Mouse (Mus musculus): ENCODE data around the gene Gm49027. TPM values are rescaled to one million over a fixed set of nuclear protein-coding genes. Genes with fewer than 3 reads are reported as not detected.

Gene Gm49027
- polyA plus RNA-seq (2016; fragmentation: Nextera tagmentation; extraction: Ambion mirVana): 0.38 and 0.69 TPM in 2 replicates

GRCm38 (mm10) chr5:123525281-123525680 lies at the start of gene Gm49027:
Gene Gm49027 (minus strand): TSS chr5:123525488.
- Histone ChIP-seq H3K4me1 (peaks cover 32% of the 10 kb centered on the region), H3K9me3 (no peaks in the 10 kb centered on the region), H3K4me2 (peak within 1 kb of the TSS; percentile 86), H3K4me3 (replicated peaks) (peak within 1 kb of the TSS; percentile 93), H3K27ac (peak within 1 kb of the TSS; percentile 47; the same call in 1 of the 2 replicates), H3K9ac (peak within 1 kb of the TSS; percentile 59), H3K27me3 (no peaks in the 10 kb centered on the region), H3K36me3 (replicated peaks) (peaks cover 24% of the 10 kb centered on the region)
- ATAC-seq (ENCODE audit: low FRiP score): no peak
- WGBS: 87% methylated on average over 7 of the region's 7 CpGs

- Histone ChIP-seq H3K9ac (no peak overlapping the region), H3K36me3 (replicated peaks) (peaks cover 23% of the 10 kb centered on the region), H3K4me1 (peaks cover 12% of the 10 kb centered on the region), H3K27me3 (no peaks in the 10 kb centered on the region), H3K9me3 (no peaks in the 10 kb centered on the region), H3K4me2 (peak overlapping the region; percentile 91), H3K27ac (no peak overlapping the region), H3K4me3 (replicated peaks) (peak overlapping the region; percentile 95; the same call in 1 of the 2 replicates)
- 0 out of 2 replicates have a peak, but pooled peaks have one; percentile 9 for ATAC-seq (ENCODE audit: low FRiP score)
- WGBS: 67% methylated on average over 8 of the region's 8 CpGs
Measured at GRCm38 (mm10) chr5:123573362-123573761, 48.1 kb upstream of the Gm49027 start.

GRCm38 (mm10) chr5:123572357-123573186 lies 47.3 kb upstream of the Gm49027 start, which contains the start of gene Vps33a:
Gene Vps33a (minus strand): TSS chr5:123573038.
- Histone ChIP-seq H3K4me1 (peaks cover 12% of the 10 kb centered on the region), H3K36me3 (replicated peaks) (peaks cover 24% of the 10 kb centered on the region), H3K27ac (peak within 1 kb of the TSS; percentile 70; the same call in 1 of the 2 replicates), H3K9me3 (no peaks in the 10 kb centered on the region), H3K9ac (peak within 1 kb of the TSS; percentile 77), H3K4me2 (peak within 1 kb of the TSS; percentile 91), H3K4me3 (replicated peaks) (peak within 1 kb of the TSS; percentile 95), H3K27me3 (no peaks in the 10 kb centered on the region)
- WGBS: under 1% methylated on average over 53 of the region's 54 CpGs
- ATAC-seq (ENCODE audit: low FRiP score): peak; percentile 94

- ATAC-seq (ENCODE audit: low FRiP score): no peak
- H3K4me3 ChIP-seq (replicated peaks): no peak overlapping the region
- H3K36me3 ChIP-seq (replicated peaks): peaks cover 88% of the 10 kb centered on the region
- no peak overlapping the region for H3K4me2 ChIP-seq
- H3K9ac ChIP-seq: no peak overlapping the region
- no peaks in the 10 kb centered on the region for H3K4me1 ChIP-seq
- 95% methylated on average over 11 of the region's 11 CpGs for WGBS
- H3K27ac ChIP-seq: no peak overlapping the region
- H3K9me3 ChIP-seq: no peaks in the 10 kb centered on the region
- H3K27me3 ChIP-seq: no peaks in the 10 kb centered on the region
Measured at GRCm38 (mm10) chr5:123561128-123561527, 35.8 kb upstream of the Gm49027 start.

GRCm38 (mm10) chr5:123559588-123559987 lies 34.3 kb upstream of the Gm49027 start:
- Histone ChIP-seq H3K27me3 (no peaks in the 10 kb centered on the region), H3K9me3 (no peaks in the 10 kb centered on the region)

GRCm38 (mm10) chr5:123556451-123556850 lies 31.2 kb upstream of the Gm49027 start:
- Histone ChIP-seq H3K36me3 (replicated peaks) (peaks cover 55% of the 10 kb centered on the region), H3K9ac (no peak overlapping the region), H3K4me3 (replicated peaks) (no peak overlapping the region), H3K4me1 (no peaks in the 10 kb centered on the region), H3K27ac (no peak overlapping the region), H3K4me2 (no peak overlapping the region), H3K27me3 (no peaks in the 10 kb centered on the region), H3K9me3 (no peaks in the 10 kb centered on the region)
- WGBS: 72% methylated on average over 2 of the region's 2 CpGs
- no peak for ATAC-seq (ENCODE audit: low FRiP score)

More at GRCm38 (mm10) chr5:123559588-123559987, 34.3 kb upstream of the Gm49027 start:
- H3K4me3 ChIP-seq (replicated peaks): no peak overlapping the region
- no peak overlapping the region for H3K4me2 ChIP-seq
- 93% methylated on average over 8 of the region's 8 CpGs for WGBS
- no peak overlapping the region for H3K9ac ChIP-seq
- H3K27ac ChIP-seq: no peak overlapping the region
- no peaks in the 10 kb centered on the region for H3K4me1 ChIP-seq
- H3K36me3 ChIP-seq (replicated peaks): peaks cover 82% of the 10 kb centered on the region
- no peak for ATAC-seq (ENCODE audit: low FRiP score)

GRCm38 (mm10) chr5:123555693-123556092 lies 30.4 kb upstream of the Gm49027 start:
- Histone ChIP-seq H3K27ac (no peak overlapping the region), H3K4me2 (no peak overlapping the region), H3K27me3 (no peaks in the 10 kb centered on the region), H3K36me3 (replicated peaks) (peaks cover 48% of the 10 kb centered on the region), H3K4me1 (no peaks in the 10 kb centered on the region), H3K4me3 (replicated peaks) (no peak overlapping the region), H3K9ac (no peak overlapping the region), H3K9me3 (no peaks in the 10 kb centered on the region)
- 90% methylated on average over 7 of the region's 7 CpGs for WGBS
- no peak for ATAC-seq (ENCODE audit: low FRiP score)

- no peaks in the 10 kb centered on the region for H3K9me3 ChIP-seq
- H3K4me3 ChIP-seq (replicated peaks): no peak overlapping the region
- H3K36me3 ChIP-seq (replicated peaks): peaks cover 82% of the 10 kb centered on the region
- no peaks in the 10 kb centered on the region for H3K4me1 ChIP-seq
- H3K9ac ChIP-seq: no peak overlapping the region
- no peak overlapping the region for H3K27ac ChIP-seq
- WGBS: 92% methylated on average over 10 of the region's 10 CpGs
- H3K27me3 ChIP-seq: no peaks in the 10 kb centered on the region
- no peak overlapping the region for H3K4me2 ChIP-seq
- no peak for ATAC-seq (ENCODE audit: low FRiP score)
Measured at GRCm38 (mm10) chr5:123533801-123534200, 8.5 kb upstream of the Gm49027 start.

GRCm38 (mm10) chr5:123530056-123530455 lies 4.8 kb upstream of the Gm49027 start:
- no peaks in the 10 kb centered on the region for H3K9me3 ChIP-seq
- H3K27me3 ChIP-seq: no peaks in the 10 kb centered on the region

GRCm38 (mm10) chr5:123528641-123529040 lies 3.4 kb upstream of the Gm49027 start:
- Histone ChIP-seq H3K4me2 (no peak overlapping the region), H3K36me3 (replicated peaks) (peaks cover 58% of the 10 kb centered on the region), H3K4me1 (peaks cover 7% of the 10 kb centered on the region), H3K27me3 (no peaks in the 10 kb centered on the region), H3K9me3 (no peaks in the 10 kb centered on the region), H3K4me3 (replicated peaks) (no peak overlapping the region), H3K27ac (no peak overlapping the region), H3K9ac (no peak overlapping the region)
- ATAC-seq (ENCODE audit: low FRiP score): no peak
- 81% methylated on average over 7 of the region's 7 CpGs for WGBS

More at GRCm38 (mm10) chr5:123530056-123530455, 4.8 kb upstream of the Gm49027 start:
- Histone ChIP-seq H3K4me3 (replicated peaks) (no peak overlapping the region), H3K36me3 (replicated peaks) (peaks cover 71% of the 10 kb centered on the region), H3K27ac (no peak overlapping the region), H3K9ac (no peak overlapping the region), H3K4me2 (no peak overlapping the region), H3K4me1 (no peaks in the 10 kb centered on the region)
- 91% methylated on average over 8 of the region's 8 CpGs for WGBS
- ATAC-seq (ENCODE audit: low FRiP score): no peak

- Histone ChIP-seq H3K4me3 (replicated peaks) (no peak overlapping the region), H3K4me1 (peaks cover 32% of the 10 kb centered on the region), H3K9me3 (no peaks in the 10 kb centered on the region), H3K27ac (no peak overlapping the region), H3K4me2 (no peak overlapping the region), H3K27me3 (no peaks in the 10 kb centered on the region), H3K36me3 (replicated peaks) (peaks cover 31% of the 10 kb centered on the region), H3K9ac (no peak overlapping the region)
- 92% methylated on average over 9 of the region's 9 CpGs for WGBS
- no peak for ATAC-seq (ENCODE audit: low FRiP score)
Measured at GRCm38 (mm10) chr5:123525916-123526495, 718 bp upstream of the Gm49027 start.

- ATAC-seq (ENCODE audit: low FRiP score): peak; percentile 94
- H3K27ac ChIP-seq: peak overlapping the region; percentile 47; the same call in 1 of the 2 replicates
- peaks cover 22% of the 10 kb centered on the region for H3K36me3 ChIP-seq (replicated peaks)
- 0% methylated on average over 23 of the region's 27 CpGs for WGBS
- H3K9me3 ChIP-seq: no peaks in the 10 kb centered on the region
- peak overlapping the region; percentile 93 for H3K4me3 ChIP-seq (replicated peaks)
- peak overlapping the region; percentile 86 for H3K4me2 ChIP-seq
- H3K27me3 ChIP-seq: no peaks in the 10 kb centered on the region
- H3K9ac ChIP-seq: peak overlapping the region; percentile 59
- H3K4me1 ChIP-seq: peaks cover 32% of the 10 kb centered on the region
Measured at GRCm38 (mm10) chr5:123524393-123524750, 916 bp downstream of the Gm49027 start.
